Mouse (Mus musculus): ENCODE data around the gene Cd3eap. TPM values are rescaled to one million over a fixed set of nuclear protein-coding genes. Genes with fewer than 3 reads are reported as not detected.

Gene Cd3eap
- total RNA-seq (2021) = 1 to 10 TPM; 9.1 to 9.7 TPM

DNA sequence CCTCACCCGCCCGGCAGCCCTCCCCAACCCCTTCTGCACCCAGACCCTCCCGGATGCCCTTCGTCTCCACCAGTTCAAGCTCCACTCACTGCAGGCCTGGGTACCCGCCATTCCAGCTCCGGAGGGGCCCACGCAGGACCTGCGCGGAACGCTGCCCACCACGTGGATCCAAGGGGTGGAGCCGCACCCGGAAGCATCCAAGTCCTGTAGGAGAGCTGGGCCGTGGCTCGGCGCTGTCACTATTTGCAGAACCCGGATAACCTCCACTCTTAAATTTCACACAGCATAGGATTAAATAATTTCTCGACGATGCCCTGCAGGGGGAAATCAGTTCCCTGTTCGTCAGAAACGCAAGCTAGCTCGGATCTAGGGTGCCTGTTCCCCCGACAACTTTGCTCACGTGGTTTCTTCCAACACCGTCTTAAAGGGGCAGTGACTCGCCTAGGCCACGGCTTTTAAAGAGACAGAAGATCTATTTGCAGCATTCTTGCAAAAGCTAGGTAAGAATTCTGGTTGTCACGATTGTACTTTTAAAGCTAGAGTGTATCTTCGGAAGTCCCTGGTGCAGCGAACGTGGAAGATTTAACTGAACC lies at the start of gene Cd3eap, which contains the start of gene Ppp1r13l:
Cd3eap (minus strand) TSS at position 185 of the 593 bp plus-strand sequence.
Ppp1r13l (plus strand) TSS at position 451 of the 593 bp plus-strand sequence.
- intact Hi-C loops (cut with DNase I) = no loop called here
- DNase-seq (ENCODE audit: low spot score) = peak; percentile 77

DNA sequence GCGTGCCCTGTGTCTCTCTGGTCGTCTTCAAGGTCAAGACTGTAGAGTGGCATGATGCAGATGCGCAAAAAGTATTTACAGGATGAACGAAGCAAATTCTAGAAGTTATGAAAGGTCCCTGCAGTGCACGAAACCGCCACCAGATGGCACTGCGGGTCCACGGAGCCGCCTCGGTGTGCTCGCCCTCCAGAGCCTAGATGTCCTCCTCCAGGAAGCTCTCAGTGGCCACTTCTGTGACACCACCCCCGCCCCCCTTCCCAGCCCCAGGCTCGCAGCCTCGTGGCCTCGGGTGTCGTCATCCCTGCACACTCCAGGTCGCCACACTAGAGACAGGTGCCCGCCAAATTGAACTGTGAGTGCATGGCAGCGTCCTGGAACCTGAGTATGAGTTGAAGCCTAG lies 46.1 kb upstream of the Cd3eap start:
- intact Hi-C loops (cut with DNase I) = loop anchor here (1.0 to 5.0 kb wide), 3 partner anchors 97 to 297 kb away; no protein-coding TSS in a partner anchor
- DNase-seq (ENCODE audit: low spot score) = peak; percentile 49

GRCm38 (mm10) chr7:19404476-19404875 lies 45.2 kb upstream of the Cd3eap start, which contains the start of gene Ckm:
Gene Ckm (plus strand): TSS chr7:19404776.
- DNase-seq (ENCODE audit: low spot score) = no peak
- intact Hi-C loops (cut with DNase I) = no loop called here

GRCm38 (mm10) chr7:19403731-19404296 lies 44.5 kb upstream of the Cd3eap start, which contains the start of gene Klc3:
Gene Klc3 (minus strand): TSS chr7:19404104.
- intact Hi-C loops (cut with DNase I) = no loop called here
- no peak for DNase-seq (ENCODE audit: low spot score)

- no peak for DNase-seq (ENCODE audit: low spot score)
- intact Hi-C loops (cut with DNase I) = no loop called here
Measured at GRCm38 (mm10) chr7:19402535-19403112, 43.3 kb upstream of the Cd3eap start.

GRCm38 (mm10) chr7:19400946-19401345 lies 41.7 kb upstream of the Cd3eap start:
- intact Hi-C loops (cut with DNase I) = no loop called here

DNA sequence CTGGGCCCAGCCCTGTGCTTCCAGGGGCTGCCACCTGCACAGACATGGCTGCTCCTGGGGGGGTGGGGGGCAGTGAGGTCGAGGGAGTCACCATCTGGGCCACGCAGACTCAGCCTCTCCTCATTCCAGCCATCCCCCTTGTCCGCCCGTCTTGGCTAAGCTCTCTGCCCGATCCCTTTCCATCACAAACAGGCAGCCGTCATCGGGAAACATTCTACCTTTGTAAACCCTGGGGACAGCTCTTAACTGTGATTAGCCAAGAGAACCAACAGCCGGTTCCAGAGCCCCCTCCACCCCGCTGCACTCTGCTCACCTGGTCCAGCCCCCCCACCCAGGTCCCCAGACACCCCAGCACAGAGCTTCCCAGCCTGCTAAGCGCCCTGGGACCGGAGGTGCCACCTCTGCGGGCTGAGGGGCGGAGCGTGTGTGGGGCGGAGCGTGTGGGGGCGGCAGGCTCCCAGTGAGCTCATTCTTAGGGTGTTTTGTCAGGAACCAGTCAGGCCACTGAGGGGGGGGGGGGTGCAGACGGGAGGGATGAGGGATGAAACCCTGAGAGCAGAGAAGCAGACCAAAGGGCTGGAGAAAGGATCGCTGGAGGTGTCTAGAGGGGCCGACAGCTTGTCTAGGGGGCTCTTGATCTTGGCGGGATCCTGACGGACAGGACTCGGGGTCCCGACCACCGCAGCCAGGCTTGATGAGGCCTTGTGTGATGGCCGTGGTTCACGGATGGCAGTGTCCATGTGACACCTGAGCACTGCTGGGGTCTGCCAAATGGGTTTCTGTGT lies 40.4 kb upstream of the Cd3eap start:
- DNase-seq (ENCODE audit: low spot score) = no peak
- intact Hi-C loops (cut with DNase I) = no loop called here

More at GRCm38 (mm10) chr7:19400946-19401345, 41.7 kb upstream of the Cd3eap start:
- no peak for DNase-seq (ENCODE audit: low spot score)

- intact Hi-C loops (cut with DNase I) = no loop called here
Measured at GRCm38 (mm10) chr7:19394484-19394883, 35.2 kb upstream of the Cd3eap start.

DNA sequence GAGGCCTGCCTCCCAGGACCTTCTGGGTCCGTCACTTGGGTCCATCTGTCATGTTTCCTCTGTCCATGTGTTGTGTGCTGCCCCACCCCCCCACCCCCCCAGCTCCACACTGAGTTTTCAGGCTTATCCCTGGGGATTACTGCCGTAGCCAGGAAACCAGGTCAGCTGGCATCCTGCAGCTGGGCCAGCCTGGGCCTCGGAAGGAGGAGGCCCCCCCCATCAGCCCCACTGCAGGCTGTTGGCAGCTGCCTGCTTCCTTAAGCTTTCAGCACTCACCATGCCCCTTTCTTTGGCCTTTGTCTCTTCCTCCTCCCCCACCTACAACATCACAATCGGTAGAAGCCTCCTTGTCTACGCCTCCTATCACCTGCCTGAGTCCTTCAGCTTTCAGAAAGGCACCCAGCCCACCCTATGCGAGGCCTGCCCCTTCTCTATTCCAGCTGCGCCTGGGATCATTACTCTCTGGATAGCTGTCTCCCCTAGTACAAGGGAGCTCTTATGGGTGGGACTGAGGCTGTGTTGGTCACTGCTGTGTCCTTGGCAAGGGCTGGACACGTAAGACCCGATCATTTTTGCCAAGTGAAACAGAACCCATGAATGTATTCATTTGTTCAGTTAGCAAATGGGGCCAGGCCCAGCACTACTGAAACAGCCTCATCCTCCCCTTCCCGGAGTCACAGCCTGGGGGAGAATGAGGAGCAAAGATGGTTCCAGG lies 29.6 kb upstream of the Cd3eap start:
- no peak for DNase-seq (ENCODE audit: low spot score)
- intact Hi-C loops (cut with DNase I) = no loop called here

More at GRCm38 (mm10) chr7:19394484-19394883, 35.2 kb upstream of the Cd3eap start:
- no peak for DNase-seq (ENCODE audit: low spot score)

DNA sequence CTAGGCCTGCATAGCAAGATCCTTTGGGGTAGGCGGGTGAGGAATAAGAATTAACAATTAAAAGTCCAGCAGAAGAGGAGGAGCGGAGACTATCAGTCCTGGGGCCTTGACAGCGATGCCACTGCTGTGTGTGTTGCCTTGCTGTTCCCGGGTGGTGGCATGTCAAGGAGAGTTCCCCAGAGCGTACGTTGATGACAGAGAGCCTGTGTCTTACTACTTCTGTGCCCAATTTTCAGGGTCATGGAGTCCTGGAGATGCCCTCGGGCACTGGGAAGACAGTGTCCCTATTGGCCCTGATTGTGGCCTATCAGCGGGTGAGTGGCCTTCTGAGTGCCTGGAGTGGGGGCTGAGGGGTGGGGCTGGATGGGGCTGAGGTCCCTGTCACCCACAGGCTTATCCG lies 24.4 kb upstream of the Cd3eap start:
- no peak for DNase-seq (ENCODE audit: low spot score)

DNA sequence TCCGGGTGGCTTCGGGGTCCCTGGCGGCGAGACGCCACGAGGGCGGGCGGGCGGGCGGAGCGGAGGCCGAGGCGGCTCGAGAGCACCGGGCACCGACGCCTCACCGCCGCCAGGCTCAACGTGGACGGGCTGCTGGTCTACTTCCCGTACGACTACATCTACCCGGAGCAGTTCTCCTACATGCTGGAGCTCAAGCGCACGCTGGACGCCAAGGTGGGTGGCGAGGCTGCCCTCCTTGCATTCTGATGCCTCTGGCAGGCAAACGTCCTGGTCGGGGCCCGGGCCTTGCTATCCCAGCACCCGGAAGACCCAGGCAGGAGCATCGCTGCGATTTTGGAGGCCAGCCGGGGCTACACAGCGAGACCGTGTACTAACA lies 22.9 kb upstream of the Cd3eap start:
- no peak for DNase-seq (ENCODE audit: low spot score)
- intact Hi-C loops (cut with DNase I) = no loop called here

More for the DNA sequence above, 24.4 kb upstream of the Cd3eap start:
- intact Hi-C loops (cut with DNase I) = no loop called here

- intact Hi-C loops (cut with DNase I) = no loop called here
- peak; percentile 96 for DNase-seq (ENCODE audit: low spot score)
Measured at GRCm38 (mm10) chr7:19381377-19382165, 22.3 kb upstream of the Cd3eap start, which contains the start of gene Ercc2. Gene Ercc2 (plus strand): TSS chr7:19382010.

- intact Hi-C loops (cut with DNase I) = no loop called here
- DNase-seq (ENCODE audit: low spot score) = no peak
Measured at GRCm38 (mm10) chr7:19378049-19378448, 18.8 kb upstream of the Cd3eap start.

DNA sequence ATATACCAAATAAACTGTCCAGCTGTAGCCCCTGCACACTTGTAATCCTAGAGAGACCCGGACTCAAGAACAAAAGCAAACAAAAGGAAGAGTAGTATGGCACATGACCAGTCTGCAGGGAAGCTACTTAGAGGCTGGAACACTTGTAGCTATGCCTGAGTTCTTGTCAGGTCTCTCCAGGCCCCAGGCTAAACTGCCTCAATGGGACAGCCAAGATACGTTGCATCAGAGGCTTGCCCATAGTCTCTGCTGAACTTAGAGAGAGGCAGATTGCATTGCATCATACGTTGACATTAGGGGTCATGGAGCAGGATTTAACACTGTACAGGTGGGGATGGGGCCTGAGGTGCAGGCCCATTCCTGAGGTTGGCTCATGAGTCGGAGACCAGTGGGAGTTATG lies 16.7 kb upstream of the Cd3eap start:
- intact Hi-C loops (cut with DNase I) = no loop called here
- DNase-seq (ENCODE audit: low spot score) = no peak

DNA sequence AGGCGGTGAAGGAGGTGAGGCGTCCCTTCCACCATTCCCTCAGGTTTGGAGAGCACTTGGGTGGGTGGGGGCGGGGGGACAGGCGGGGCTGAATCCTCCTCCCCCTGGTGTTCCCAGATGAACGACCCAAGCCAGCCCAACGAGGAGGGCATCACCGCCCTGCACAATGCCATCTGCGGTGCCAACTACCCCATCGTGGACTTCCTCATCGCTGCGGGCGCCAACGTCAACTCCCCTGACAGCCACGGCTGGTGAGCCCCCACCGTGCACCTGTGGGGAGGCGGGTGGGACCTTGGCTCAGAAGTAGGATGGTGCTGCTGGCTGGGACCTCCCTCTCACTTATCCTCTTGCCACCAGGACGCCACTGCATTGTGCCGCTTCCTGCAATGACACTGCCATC lies 16.1 kb upstream of the Cd3eap start:
- no peak for DNase-seq (ENCODE audit: low spot score)
- intact Hi-C loops (cut with DNase I) = no loop called here

DNA sequence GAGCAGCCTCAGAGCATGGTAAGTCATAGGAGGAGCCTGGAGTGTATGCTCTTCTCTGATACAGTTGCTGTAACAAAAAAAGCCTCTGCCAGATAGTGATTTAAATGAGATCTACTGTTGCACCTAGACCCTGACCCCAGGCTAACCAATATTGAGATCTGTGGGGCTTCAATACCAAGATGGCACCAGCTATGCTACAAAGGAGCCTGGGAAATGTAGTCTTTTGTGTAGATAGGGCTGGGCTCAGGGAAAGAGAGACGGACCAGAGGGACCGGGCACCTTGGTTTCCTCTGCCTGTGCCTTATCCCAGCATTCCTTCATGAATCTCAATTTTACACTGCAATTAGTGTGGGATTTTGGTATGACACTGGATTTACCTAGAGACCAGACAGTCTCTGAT lies 14.1 kb upstream of the Cd3eap start:
- DNase-seq (ENCODE audit: low spot score) = no peak
- intact Hi-C loops (cut with DNase I) = no loop called here

DNA sequence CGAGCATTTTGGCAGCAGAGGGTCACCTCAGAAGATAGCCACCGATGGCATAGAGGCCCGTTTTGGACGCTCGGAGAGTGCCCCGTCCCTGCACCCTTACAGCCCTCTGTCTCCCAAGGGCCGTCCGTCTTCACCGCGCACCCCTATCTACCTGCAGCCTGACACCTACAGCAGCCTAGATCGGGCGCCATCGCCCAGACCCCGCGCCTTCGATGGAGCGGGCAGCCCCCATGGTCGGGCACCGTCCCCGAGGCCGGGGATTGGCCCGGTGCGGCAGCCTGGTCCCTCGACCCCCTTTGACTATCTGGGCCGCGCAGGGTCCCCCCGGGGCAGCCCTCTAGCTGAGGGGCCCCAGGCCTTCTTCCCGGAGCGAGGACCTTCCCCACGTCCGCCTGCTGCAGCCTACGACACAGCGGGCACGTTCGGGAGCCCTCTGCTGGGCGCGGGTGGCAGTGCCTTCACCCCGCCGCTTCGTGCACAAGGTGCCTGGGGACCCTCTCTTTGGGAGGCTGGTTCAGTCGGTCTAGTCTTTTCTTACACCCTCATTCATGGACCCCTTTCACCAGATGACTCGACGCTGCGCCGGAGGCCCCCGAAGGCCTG lies 10.6 kb upstream of the Cd3eap start:
- DNase-seq (ENCODE audit: low spot score) = no peak
- intact Hi-C loops (cut with DNase I) = no loop called here

DNA sequence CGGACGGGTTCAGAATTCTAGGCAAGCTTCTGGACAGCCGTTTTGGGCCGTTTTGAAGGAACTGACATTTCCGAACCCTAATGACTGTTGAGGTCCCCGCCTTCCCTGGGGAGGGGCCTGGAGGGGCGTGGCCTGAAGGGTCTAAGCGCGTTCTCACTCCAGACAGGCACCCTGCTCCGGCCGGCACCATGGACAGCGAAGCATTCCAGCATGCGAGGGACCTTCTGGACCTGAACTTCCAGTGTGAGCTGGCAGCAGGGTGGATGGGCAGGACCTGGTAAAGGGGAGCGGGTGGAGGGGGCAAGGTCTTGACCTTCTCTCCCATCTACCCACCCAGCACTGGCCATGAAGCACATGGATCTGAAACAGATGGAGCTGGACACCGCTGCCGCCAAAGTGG lies 9.1 kb upstream of the Cd3eap start:
- intact Hi-C loops (cut with DNase I) = no loop called here
- no peak for DNase-seq (ENCODE audit: low spot score)

DNA sequence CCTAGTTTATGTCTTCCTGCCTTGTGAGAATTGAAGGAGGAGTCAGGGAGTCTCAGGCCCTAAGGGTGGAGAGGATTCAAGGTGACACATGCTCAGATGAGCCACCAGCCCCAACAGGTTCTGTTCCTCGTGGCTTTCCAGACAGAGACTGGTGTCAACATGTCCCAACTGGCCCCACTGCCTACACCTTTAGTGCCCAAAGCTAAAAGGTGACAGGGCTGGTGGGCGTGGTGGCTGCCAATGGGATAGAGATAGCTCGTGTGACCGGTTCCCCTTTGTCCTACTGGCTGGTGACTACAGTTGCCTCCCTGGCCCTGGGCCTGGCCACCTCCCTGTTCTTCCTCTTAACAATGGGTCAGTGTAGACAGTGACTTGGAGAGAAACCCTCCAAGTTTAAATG lies 6.1 kb upstream of the Cd3eap start:
- DNase-seq (ENCODE audit: low spot score) = no peak
- intact Hi-C loops (cut with DNase I) = no loop called here
